Mouse (Mus musculus): ENCODE results near the gene Klhl31. TPM values are rescaled to one million over a fixed set of nuclear protein-coding genes. Genes with fewer than 3 reads are reported as not detected.

Gene Klhl31
- polyA plus RNA-seq, 1 experiment = 7.4 TPM

- peak in 1 of 3 experiments; percentile 8 for TF ChIP-seq MYOD1 (IDR thresholded peaks at IDR 0.05; ENCODE audit: control insufficient read depth in 1 of 3, insufficient read length in 2 of 3, low read depth in 2 of 3)
- no peak for TF ChIP-seq POLR2A (IDR thresholded peaks at IDR 0.05; ENCODE audit: insufficient read length, low read depth)
- TF ChIP-seq TCF12 (IDR thresholded peaks at IDR 0.05; ENCODE audit: insufficient read depth, poor library complexity, severe bottlenecking) = no peak
- H3K4me2 ChIP-seq (ENCODE audit: low read depth) = no peak overlapping the region
- no peaks in the 10 kb centered on the region for H3K79me2 ChIP-seq (ENCODE audit: control insufficient read depth, insufficient read depth)
- no peaks in the 10 kb centered on the region for H3K27me3 ChIP-seq (ENCODE audit: control insufficient read depth, insufficient read depth, insufficient read length)
- no peak overlapping the region for H3K4me3 ChIP-seq
- no peaks in the 10 kb centered on the region for H3K36me3 ChIP-seq (ENCODE audit: control insufficient read depth, insufficient read depth)
- H3ac ChIP-seq (ENCODE audit: control insufficient read depth, insufficient read length) = no peak overlapping the region
Observed at GRCm38 (mm10) chr9:77632432-77632831, 3.9 kb upstream of the Klhl31 start.

GRCm38 (mm10) chr9:77636003-77636402, 297 bp upstream of the Klhl31 start:
- H3K4me2 ChIP-seq (ENCODE audit: low read depth) = peak overlapping the region; percentile 88
- peak overlapping the region; percentile 23 for H3K4me3 ChIP-seq
- no peaks in the 10 kb centered on the region for H3K27me3 ChIP-seq (ENCODE audit: control insufficient read depth, insufficient read depth, insufficient read length)
- H3K36me3 ChIP-seq (ENCODE audit: control insufficient read depth, insufficient read depth) = peaks cover 3% of the 10 kb centered on the region
- H3ac ChIP-seq (ENCODE audit: control insufficient read depth, insufficient read length) = peak overlapping the region; percentile 18
- H3K79me2 ChIP-seq (ENCODE audit: control insufficient read depth, insufficient read depth) = no peaks in the 10 kb centered on the region
- no peak for TF ChIP-seq TCF3 (IDR thresholded peaks at IDR 0.05; ENCODE audit: insufficient read length, low read depth)
- no peak for TF ChIP-seq USF1 (IDR thresholded peaks at IDR 0.05; ENCODE audit: low read depth)
- TF ChIP-seq POLR2AphosphoS2 (IDR thresholded peaks at IDR 0.05; ENCODE audit: insufficient read length, low read depth) = no peak
- no peak for TF ChIP-seq E2F4 (IDR thresholded peaks at IDR 0.05; ENCODE audit: insufficient read depth)
- no peak for TF ChIP-seq MAX (IDR thresholded peaks at IDR 0.05; ENCODE audit: low read depth)
- no peak for TF ChIP-seq TCF12 (IDR thresholded peaks at IDR 0.05; ENCODE audit: insufficient read depth, poor library complexity, severe bottlenecking)
- no peak for TF ChIP-seq MYOG (IDR thresholded peaks at IDR 0.05; ENCODE audit: control insufficient read depth in 1 of 3, insufficient read depth in 1 of 3, insufficient read length in 2 of 3, low read depth in 2 of 3)
- TF ChIP-seq POLR2A (IDR thresholded peaks at IDR 0.05; ENCODE audit: insufficient read length, low read depth) = no peak
- TF ChIP-seq MYOD1 (IDR thresholded peaks at IDR 0.05; ENCODE audit: control insufficient read depth in 1 of 3, insufficient read length in 2 of 3, low read depth in 2 of 3) = no peak
- no peak for TF ChIP-seq CEBPB (IDR thresholded peaks at IDR 0.05; ENCODE audit: insufficient read depth, poor library complexity, severe bottlenecking)
- no peak for TF ChIP-seq REST (IDR thresholded peaks at IDR 0.05; ENCODE audit: insufficient read depth, insufficient read length)
- no peak for TF ChIP-seq SRF (IDR thresholded peaks at IDR 0.05; ENCODE audit: control insufficient read depth, insufficient read length, low read depth)

- TF ChIP-seq TCF12 (IDR thresholded peaks at IDR 0.05; ENCODE audit: insufficient read depth, poor library complexity, severe bottlenecking) = peak; percentile 93
- peak; percentile 66 for TF ChIP-seq SRF (IDR thresholded peaks at IDR 0.05; ENCODE audit: control insufficient read depth, insufficient read length, low read depth)
- TF ChIP-seq MYOD1 (IDR thresholded peaks at IDR 0.05; ENCODE audit: control insufficient read depth in 1 of 3, insufficient read length in 2 of 3, low read depth in 2 of 3) = peak; percentile 99 to 100 (median 99)
- TF ChIP-seq CEBPB (IDR thresholded peaks at IDR 0.05; ENCODE audit: insufficient read depth, poor library complexity, severe bottlenecking) = no peak
- TF ChIP-seq POLR2AphosphoS2 (IDR thresholded peaks at IDR 0.05; ENCODE audit: insufficient read length, low read depth) = peak; percentile 77
- TF ChIP-seq REST (IDR thresholded peaks at IDR 0.05; ENCODE audit: insufficient read depth, insufficient read length) = no peak
- TF ChIP-seq TCF3 (IDR thresholded peaks at IDR 0.05; ENCODE audit: insufficient read length, low read depth) = peak; percentile 85
- peak; percentile 3 for TF ChIP-seq USF1 (IDR thresholded peaks at IDR 0.05; ENCODE audit: low read depth)
- TF ChIP-seq MAX (IDR thresholded peaks at IDR 0.05; ENCODE audit: low read depth) = no peak
- TF ChIP-seq MYOG (IDR thresholded peaks at IDR 0.05; ENCODE audit: control insufficient read depth in 1 of 3, insufficient read depth in 1 of 3, insufficient read length in 2 of 3, low read depth in 2 of 3) = peak; percentile 78 to 99 (median 95)
- TF ChIP-seq POLR2A (IDR thresholded peaks at IDR 0.05; ENCODE audit: insufficient read length, low read depth) = peak; percentile 59
- TF ChIP-seq E2F4 (IDR thresholded peaks at IDR 0.05; ENCODE audit: insufficient read depth) = no peak
- Histone ChIP-seq H3K4me2 (ENCODE audit: low read depth) (peak overlapping the region; percentile 88), H3ac (ENCODE audit: control insufficient read depth, insufficient read length) (no peak overlapping the region), H3K4me3 (peak overlapping the region; percentile 23), H3K36me3 (ENCODE audit: control insufficient read depth, insufficient read depth) (peaks cover 3% of the 10 kb centered on the region), H3K27me3 (ENCODE audit: control insufficient read depth, insufficient read depth, insufficient read length) (no peaks in the 10 kb centered on the region), H3K79me2 (ENCODE audit: control insufficient read depth, insufficient read depth) (no peaks in the 10 kb centered on the region)
Observed at GRCm38 (mm10) chr9:77637357-77637756, 1.1 kb downstream of the Klhl31 start.

GRCm38 (mm10) chr9:77645176-77645575, 8.9 kb downstream of the Klhl31 start:
- H3K4me3 ChIP-seq = no peak overlapping the region
- TF ChIP-seq TCF12 (IDR thresholded peaks at IDR 0.05; ENCODE audit: insufficient read depth, poor library complexity, severe bottlenecking) = no peak
- no peak for TF ChIP-seq TCF3 (IDR thresholded peaks at IDR 0.05; ENCODE audit: insufficient read length, low read depth)
- no peak for TF ChIP-seq REST (IDR thresholded peaks at IDR 0.05; ENCODE audit: insufficient read depth, insufficient read length)
- no peak for TF ChIP-seq MYOD1 (IDR thresholded peaks at IDR 0.05; ENCODE audit: control insufficient read depth in 1 of 3, insufficient read length in 2 of 3, low read depth in 2 of 3)
- TF ChIP-seq SRF (IDR thresholded peaks at IDR 0.05; ENCODE audit: control insufficient read depth, insufficient read length, low read depth) = no peak
- TF ChIP-seq MYOG (IDR thresholded peaks at IDR 0.05; ENCODE audit: control insufficient read depth in 1 of 3, insufficient read depth in 1 of 3, insufficient read length in 2 of 3, low read depth in 2 of 3) = no peak
- no peak for TF ChIP-seq POLR2A (IDR thresholded peaks at IDR 0.05; ENCODE audit: insufficient read length, low read depth)
- no peak for TF ChIP-seq CEBPB (IDR thresholded peaks at IDR 0.05; ENCODE audit: insufficient read depth, poor library complexity, severe bottlenecking)
- TF ChIP-seq USF1 (IDR thresholded peaks at IDR 0.05; ENCODE audit: low read depth) = no peak
- no peak for TF ChIP-seq POLR2AphosphoS2 (IDR thresholded peaks at IDR 0.05; ENCODE audit: insufficient read length, low read depth)
- no peak for TF ChIP-seq MAX (IDR thresholded peaks at IDR 0.05; ENCODE audit: low read depth)
- TF ChIP-seq E2F4 (IDR thresholded peaks at IDR 0.05; ENCODE audit: insufficient read depth) = no peak
- H3ac ChIP-seq (ENCODE audit: control insufficient read depth, insufficient read length) = no peak overlapping the region
- H3K79me2 ChIP-seq (ENCODE audit: control insufficient read depth, insufficient read depth) = no peaks in the 10 kb centered on the region
- H3K36me3 ChIP-seq (ENCODE audit: control insufficient read depth, insufficient read depth) = no peaks in the 10 kb centered on the region
- H3K27me3 ChIP-seq (ENCODE audit: control insufficient read depth, insufficient read depth, insufficient read length) = no peaks in the 10 kb centered on the region
- H3K4me2 ChIP-seq (ENCODE audit: low read depth) = no peak overlapping the region

GRCm38 (mm10) chr9:77651847-77652246, 15.5 kb downstream of the Klhl31 start:
- Histone ChIP-seq H3K79me2 (ENCODE audit: control insufficient read depth, insufficient read depth) (no peaks in the 10 kb centered on the region), H3K4me3 (no peak overlapping the region), H3K27me3 (ENCODE audit: control insufficient read depth, insufficient read depth, insufficient read length) (no peaks in the 10 kb centered on the region), H3ac (ENCODE audit: control insufficient read depth, insufficient read length) (no peak overlapping the region), H3K36me3 (ENCODE audit: control insufficient read depth, insufficient read depth) (no peaks in the 10 kb centered on the region), H3K4me2 (ENCODE audit: low read depth) (no peak overlapping the region)
- TF ChIP-seq POLR2AphosphoS2 (IDR thresholded peaks at IDR 0.05; ENCODE audit: insufficient read length, low read depth) (no peak), TCF12 (IDR thresholded peaks at IDR 0.05; ENCODE audit: insufficient read depth, poor library complexity, severe bottlenecking) (no peak), USF1 (IDR thresholded peaks at IDR 0.05; ENCODE audit: low read depth) (no peak), TCF3 (IDR thresholded peaks at IDR 0.05; ENCODE audit: insufficient read length, low read depth) (no peak), CEBPB (IDR thresholded peaks at IDR 0.05; ENCODE audit: insufficient read depth, poor library complexity, severe bottlenecking) (no peak), MYOD1 (IDR thresholded peaks at IDR 0.05; ENCODE audit: control insufficient read depth in 1 of 3, insufficient read length in 2 of 3, low read depth in 2 of 3) (no peak), REST (IDR thresholded peaks at IDR 0.05; ENCODE audit: insufficient read depth, insufficient read length) (no peak), E2F4 (IDR thresholded peaks at IDR 0.05; ENCODE audit: insufficient read depth) (no peak), MYOG (IDR thresholded peaks at IDR 0.05; ENCODE audit: control insufficient read depth in 1 of 3, insufficient read depth in 1 of 3, insufficient read length in 2 of 3, low read depth in 2 of 3) (no peak)
